Mouse (Mus musculus): ENCODE data around the gene Macrod2. TPM values are rescaled to one million over a fixed set of nuclear protein-coding genes. Genes with fewer than 3 reads are reported as not detected.

The Macrod2 gene
- polyA plus RNA-seq, 1 experiment: not detected

DNA sequence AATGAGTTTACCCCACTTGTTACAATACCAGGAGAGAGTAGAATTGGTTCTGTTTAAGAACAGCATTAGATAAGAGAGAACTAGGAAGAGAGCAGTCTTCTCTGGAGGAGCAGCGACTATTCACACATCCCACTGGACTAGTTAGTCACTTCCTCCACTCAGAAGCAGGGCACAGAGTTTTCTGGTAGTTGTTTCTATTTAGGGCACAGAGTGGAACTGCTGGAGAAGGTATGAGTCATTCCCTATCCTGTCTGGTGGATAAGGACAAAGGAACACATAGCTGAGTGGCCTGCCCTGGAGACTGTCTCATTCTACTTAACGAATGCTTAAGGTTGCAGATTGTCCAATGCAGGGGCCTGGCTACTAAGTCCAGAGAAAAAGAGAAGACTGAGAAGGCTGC is 1192.2 kb downstream of the Macrod2 start:
- no peak for TF ChIP-seq POLR2A (IDR thresholded peaks at IDR 0.05; ENCODE audit: insufficient read depth, low read depth, low read length)
- TF ChIP-seq CTCF (IDR thresholded peaks at IDR 0.05; ENCODE audit: insufficient read depth, low read depth, low read length): no peak
- H3K27ac ChIP-seq (ENCODE audit: insufficient read depth, low read depth, low read length): no peak overlapping the region; the same call in 1 of the 2 replicates
- no peaks in the 10 kb centered on the region for H3K4me1 ChIP-seq (ENCODE audit: control insufficient read depth, insufficient read depth, low read length)
- H3K4me3 ChIP-seq (ENCODE audit: insufficient read depth, low read depth, low read length): no peak overlapping the region
- WGBS: 35% methylated on average over 2 of the region's 2 CpGs

DNA sequence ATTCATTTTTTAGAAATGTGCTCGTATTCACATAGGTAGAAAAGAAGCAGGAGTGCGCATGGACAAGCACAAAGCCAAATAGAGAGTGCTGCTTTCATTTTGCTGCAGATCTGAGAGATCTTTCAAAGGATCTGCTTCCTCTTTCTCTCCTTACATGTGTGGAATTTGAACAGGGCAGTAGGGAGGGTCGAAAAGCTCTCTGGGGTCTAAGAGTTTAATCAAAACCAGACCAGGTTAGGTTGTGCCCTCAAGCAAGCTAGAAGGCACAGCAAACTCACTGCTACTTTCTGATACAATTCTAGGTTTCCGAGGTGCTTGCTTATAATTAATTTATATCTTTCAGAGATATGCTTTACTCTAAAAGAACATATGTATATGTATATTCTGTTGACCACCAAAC is 1196.2 kb downstream of the Macrod2 start:
- Histone ChIP-seq H3K27ac (ENCODE audit: insufficient read depth, low read depth, low read length) (no peak overlapping the region), H3K4me3 (ENCODE audit: insufficient read depth, low read depth, low read length) (no peak overlapping the region), H3K4me1 (ENCODE audit: control insufficient read depth, insufficient read depth, low read length) (no peaks in the 10 kb centered on the region)
- TF ChIP-seq CTCF (IDR thresholded peaks at IDR 0.05; ENCODE audit: insufficient read depth, low read depth, low read length) (no peak), POLR2A (IDR thresholded peaks at IDR 0.05; ENCODE audit: insufficient read depth, low read depth, low read length) (no peak)
- 78% methylated on average over 4 of the region's 4 CpGs for WGBS

DNA sequence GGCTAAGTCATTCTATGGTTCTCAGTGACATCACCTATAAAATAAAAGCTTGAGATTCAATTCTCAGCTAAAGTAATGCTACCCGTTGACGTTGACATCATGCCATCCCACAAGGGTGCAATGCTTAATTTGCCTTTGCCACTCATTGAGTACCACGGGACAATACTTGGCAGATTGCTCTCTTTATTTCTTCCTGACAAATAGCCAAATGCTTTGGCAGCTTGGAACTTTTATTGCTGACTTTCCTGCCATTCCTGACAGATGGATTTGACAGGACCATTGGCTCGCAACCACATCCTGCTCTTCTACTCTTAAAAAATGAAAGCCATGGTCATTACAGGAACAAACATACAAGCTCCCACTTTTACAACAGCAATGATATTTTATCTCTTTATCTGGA is 1199.7 kb downstream of the Macrod2 start:
- 60% methylated on average over 4 of the region's 4 CpGs for WGBS
- Histone ChIP-seq H3K4me1 (ENCODE audit: control insufficient read depth, insufficient read depth, low read length) (no peaks in the 10 kb centered on the region), H3K4me3 (ENCODE audit: insufficient read depth, low read depth, low read length) (no peak overlapping the region), H3K27ac (ENCODE audit: insufficient read depth, low read depth, low read length) (no peak overlapping the region)
- no peak for TF ChIP-seq CTCF (IDR thresholded peaks at IDR 0.05; ENCODE audit: insufficient read depth, low read depth, low read length)
- no peak for TF ChIP-seq POLR2A (IDR thresholded peaks at IDR 0.05; ENCODE audit: insufficient read depth, low read depth, low read length)

DNA sequence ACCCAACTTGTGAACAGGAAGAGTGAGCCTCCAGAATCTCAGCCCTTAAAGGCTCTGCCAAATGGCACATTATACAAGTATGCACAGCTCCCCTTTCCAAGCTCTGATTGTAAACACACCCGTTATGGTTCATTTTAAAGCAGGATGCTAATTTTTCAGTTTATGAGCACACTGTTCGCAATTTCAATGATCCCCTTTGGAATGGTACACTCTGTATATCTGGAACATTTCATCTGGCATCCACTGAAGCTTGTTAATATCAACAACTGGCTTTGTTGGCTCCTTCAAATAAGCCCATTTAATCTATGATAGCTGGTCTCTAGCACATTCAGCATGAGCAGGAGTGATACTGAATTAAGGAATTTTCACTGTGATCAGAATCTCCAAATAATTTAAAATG is 1222.6 kb downstream of the Macrod2 start:
- 83% methylated on average over 2 of the region's 2 CpGs for WGBS
- no peak overlapping the region for H3K27ac ChIP-seq (ENCODE audit: insufficient read depth, low read depth, low read length)
- no peak for TF ChIP-seq CTCF (IDR thresholded peaks at IDR 0.05; ENCODE audit: insufficient read depth, low read depth, low read length)
- no peak for TF ChIP-seq POLR2A (IDR thresholded peaks at IDR 0.05; ENCODE audit: insufficient read depth, low read depth, low read length)
- H3K4me3 ChIP-seq (ENCODE audit: insufficient read depth, low read depth, low read length): no peak overlapping the region
- no peaks in the 10 kb centered on the region for H3K4me1 ChIP-seq (ENCODE audit: control insufficient read depth, insufficient read depth, low read length)

DNA sequence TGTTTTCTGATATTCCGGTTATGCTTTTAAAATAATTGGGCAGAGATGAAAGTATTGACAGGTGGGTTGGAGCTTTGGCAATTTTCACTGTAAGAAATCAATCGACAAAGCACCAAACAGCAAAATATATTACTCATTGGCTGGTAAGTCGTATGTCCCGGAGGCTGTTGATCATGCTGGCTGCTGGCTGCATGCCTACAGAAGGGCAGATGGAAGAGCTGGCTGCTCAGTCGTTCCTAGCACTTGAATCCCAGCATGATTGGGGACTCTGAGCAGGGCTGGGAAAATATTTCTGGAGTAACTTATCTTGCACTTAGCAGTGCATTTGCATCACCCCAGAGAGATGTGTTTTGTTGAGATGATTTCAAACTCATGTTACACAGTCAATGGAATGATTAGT is 1223.1 kb downstream of the Macrod2 start:
- no peak overlapping the region for H3K4me3 ChIP-seq (ENCODE audit: insufficient read depth, low read depth, low read length)
- H3K27ac ChIP-seq (ENCODE audit: insufficient read depth, low read depth, low read length): no peak overlapping the region
- 73% methylated on average over 5 of the region's 5 CpGs for WGBS
- no peak for TF ChIP-seq CTCF (IDR thresholded peaks at IDR 0.05; ENCODE audit: insufficient read depth, low read depth, low read length)
- TF ChIP-seq POLR2A (IDR thresholded peaks at IDR 0.05; ENCODE audit: insufficient read depth, low read depth, low read length): no peak
- no peaks in the 10 kb centered on the region for H3K4me1 ChIP-seq (ENCODE audit: control insufficient read depth, insufficient read depth, low read length)

DNA sequence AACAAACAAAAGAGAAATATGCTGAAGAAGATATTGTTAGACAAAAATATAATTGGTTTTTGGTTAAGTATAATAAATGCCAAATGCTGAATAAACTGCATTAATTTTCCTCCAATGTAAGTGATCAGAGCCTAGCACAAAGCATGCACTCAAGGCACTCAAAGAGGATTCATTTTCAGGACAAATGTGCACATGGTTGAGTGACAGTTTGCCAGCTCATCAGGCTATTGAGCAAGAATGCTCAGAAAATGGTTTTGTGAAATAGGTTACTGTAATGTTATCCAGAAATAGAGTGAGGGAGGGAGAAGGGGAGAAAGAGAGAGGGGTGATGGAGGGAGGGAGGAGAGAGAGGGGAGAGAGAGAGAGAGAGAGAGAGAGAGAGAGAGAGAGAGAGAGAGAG is 1268.9 kb downstream of the Macrod2 start:
- H3K4me3 ChIP-seq (ENCODE audit: insufficient read depth, low read depth, low read length): no peak overlapping the region
- TF ChIP-seq POLR2A (IDR thresholded peaks at IDR 0.05; ENCODE audit: insufficient read depth, low read depth, low read length) (no peak), CTCF (IDR thresholded peaks at IDR 0.05; ENCODE audit: insufficient read depth, low read depth, low read length) (no peak)
- no peaks in the 10 kb centered on the region for H3K4me1 ChIP-seq (ENCODE audit: control insufficient read depth, insufficient read depth, low read length)
- no peak overlapping the region for H3K27ac ChIP-seq (ENCODE audit: insufficient read depth, low read depth, low read length)

DNA sequence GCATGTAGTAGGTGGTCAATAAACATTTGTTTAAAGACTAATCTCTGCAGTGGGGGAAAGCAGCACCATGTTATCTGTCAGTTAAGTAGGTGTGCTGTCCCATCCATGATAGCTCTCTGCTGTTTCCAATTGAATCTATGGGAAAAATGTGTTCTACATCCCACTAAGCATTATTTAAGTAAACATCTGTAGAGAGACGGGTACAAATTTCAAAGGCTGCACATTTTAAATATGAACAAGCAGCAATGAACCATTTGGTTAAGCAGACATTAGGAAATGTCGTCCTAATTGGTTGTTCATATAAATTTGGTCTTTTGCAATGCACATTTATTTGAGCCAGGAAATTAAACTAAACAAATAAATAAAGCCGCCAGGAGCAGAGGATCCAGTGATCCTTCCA is 1277.7 kb downstream of the Macrod2 start:
- no peak overlapping the region for H3K4me3 ChIP-seq (ENCODE audit: insufficient read depth, low read depth, low read length)
- 80% methylated on average over 3 of the region's 3 CpGs for WGBS
- H3K27ac ChIP-seq (ENCODE audit: insufficient read depth, low read depth, low read length): no peak overlapping the region
- no peak for TF ChIP-seq CTCF (IDR thresholded peaks at IDR 0.05; ENCODE audit: insufficient read depth, low read depth, low read length)
- no peak for TF ChIP-seq POLR2A (IDR thresholded peaks at IDR 0.05; ENCODE audit: insufficient read depth, low read depth, low read length)
- H3K4me1 ChIP-seq (ENCODE audit: control insufficient read depth, insufficient read depth, low read length): no peaks in the 10 kb centered on the region

DNA sequence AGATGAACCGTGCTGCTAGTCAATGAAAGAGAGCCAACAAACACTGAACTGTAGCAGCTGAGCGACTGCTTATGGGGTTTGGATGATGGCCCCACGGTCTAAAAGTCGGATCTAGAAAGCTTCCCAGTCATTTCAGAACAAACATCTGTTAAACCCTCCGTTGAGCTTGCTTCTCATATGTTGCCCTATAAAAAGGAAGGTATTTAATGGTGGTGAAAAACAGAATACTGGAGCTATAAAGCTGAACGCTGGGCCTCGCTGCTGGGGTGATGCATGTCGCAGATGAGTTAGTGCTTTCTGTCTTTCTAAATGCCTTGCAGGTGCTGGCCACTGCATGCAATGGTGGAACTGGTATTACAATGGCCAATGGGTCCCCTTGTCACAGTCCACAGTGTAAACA is 1278.3 kb downstream of the Macrod2 start:
- WGBS: 88% methylated on average over 8 of the region's 8 CpGs
- H3K4me3 ChIP-seq (ENCODE audit: insufficient read depth, low read depth, low read length): no peak overlapping the region
- no peak for TF ChIP-seq POLR2A (IDR thresholded peaks at IDR 0.05; ENCODE audit: insufficient read depth, low read depth, low read length)
- TF ChIP-seq CTCF (IDR thresholded peaks at IDR 0.05; ENCODE audit: insufficient read depth, low read depth, low read length): no peak
- no peaks in the 10 kb centered on the region for H3K4me1 ChIP-seq (ENCODE audit: control insufficient read depth, insufficient read depth, low read length)
- H3K27ac ChIP-seq (ENCODE audit: insufficient read depth, low read depth, low read length): no peak overlapping the region

DNA sequence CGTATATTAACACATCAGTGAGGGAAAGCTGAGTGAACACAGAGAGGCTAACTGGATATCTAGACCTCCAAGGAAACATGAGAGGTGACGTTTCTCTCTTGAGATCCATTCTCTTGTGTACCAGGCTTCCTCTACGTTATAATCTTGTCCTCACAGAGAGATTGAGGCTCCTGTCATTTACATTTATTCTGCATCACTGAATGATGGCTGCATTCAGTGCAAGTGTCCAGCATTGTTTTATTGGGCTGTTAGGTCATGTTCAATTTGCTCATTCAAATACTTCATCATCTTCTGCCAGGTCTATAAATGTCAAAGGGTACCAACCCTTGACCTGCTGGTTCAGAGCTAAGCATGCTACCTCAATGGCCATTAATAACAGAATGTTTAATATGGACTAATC is 1302.4 kb downstream of the Macrod2 start:
- Histone ChIP-seq H3K27ac (ENCODE audit: insufficient read depth, low read depth, low read length) (no peak overlapping the region), H3K4me3 (ENCODE audit: insufficient read depth, low read depth, low read length) (no peak overlapping the region), H3K4me1 (ENCODE audit: control insufficient read depth, insufficient read depth, low read length) (no peaks in the 10 kb centered on the region)
- WGBS: 89% methylated on average over 3 of the region's 3 CpGs
- TF ChIP-seq CTCF (IDR thresholded peaks at IDR 0.05; ENCODE audit: insufficient read depth, low read depth, low read length) (no peak), POLR2A (IDR thresholded peaks at IDR 0.05; ENCODE audit: insufficient read depth, low read depth, low read length) (no peak)

DNA sequence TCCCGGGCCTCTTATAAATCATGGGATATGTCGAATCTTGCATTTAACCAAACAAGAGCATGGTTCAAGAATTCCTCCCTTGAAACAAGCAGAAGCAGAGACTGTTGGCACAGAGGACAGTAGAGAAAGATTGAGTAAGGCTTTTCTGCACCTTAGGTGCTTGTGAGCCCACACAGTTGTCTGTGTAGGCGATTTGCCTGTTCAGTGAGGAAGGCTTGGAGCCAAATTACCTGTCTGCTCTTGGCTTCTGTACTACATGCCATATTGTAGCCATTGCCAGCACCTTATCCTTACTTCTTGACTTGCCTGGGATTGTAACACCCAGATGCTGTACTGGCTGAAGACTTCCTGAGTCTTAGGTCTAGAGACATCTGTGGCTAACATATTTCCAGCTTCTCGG is 1303.2 kb downstream of the Macrod2 start:
- 86% methylated on average over 4 of the region's 4 CpGs for WGBS
- Histone ChIP-seq H3K27ac (ENCODE audit: insufficient read depth, low read depth, low read length) (no peak overlapping the region), H3K4me3 (ENCODE audit: insufficient read depth, low read depth, low read length) (no peak overlapping the region), H3K4me1 (ENCODE audit: control insufficient read depth, insufficient read depth, low read length) (no peaks in the 10 kb centered on the region)
- TF ChIP-seq CTCF (IDR thresholded peaks at IDR 0.05; ENCODE audit: insufficient read depth, low read depth, low read length) (no peak), POLR2A (IDR thresholded peaks at IDR 0.05; ENCODE audit: insufficient read depth, low read depth, low read length) (no peak)
